Mouse (Mus musculus): ENCODE data around the gene Gm20604.

DNA sequence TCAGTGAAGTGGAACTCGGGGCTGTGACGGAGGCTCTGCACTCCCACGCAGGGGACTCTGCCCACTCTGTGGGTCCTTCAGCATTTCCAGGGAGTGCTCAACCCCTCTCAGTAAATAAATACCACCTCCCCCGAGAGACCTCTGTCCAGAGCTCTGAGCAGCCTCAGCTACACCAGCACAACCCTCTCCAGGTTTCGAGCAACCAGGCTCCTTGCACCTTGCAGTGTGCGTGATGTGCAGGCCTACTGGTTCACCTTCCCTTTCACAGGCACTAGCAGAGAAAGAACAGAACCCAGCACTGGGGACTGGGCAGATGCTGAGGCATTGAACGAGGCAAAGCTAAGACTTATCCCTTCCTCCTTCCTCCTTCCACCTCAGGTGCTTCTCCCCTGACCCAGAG lies 61.1 kb downstream of the Gm20604 start:
- TF ChIP-seq CTCF (IDR thresholded peaks at IDR 0.05; ENCODE audit: low read depth, low read length) (no peak), EP300 (IDR thresholded peaks at IDR 0.05; ENCODE audit: insufficient read depth, low read depth, low read length) (no peak)

All from ES-Bruce4 (cell line).